In genomic region chr10:122800732-122801110, GRCm38 (mm10) we compare ENCODE assay signal across 16 mouse cellular contexts.
DNase-seq lines count a peak whose midpoint lies in the region; ATAC-seq and TF ChIP-seq lines count a peak whose summit lies in the region.
"Had no signal": no experiment of that assay in that cellular context is flagged by ENCODE, and none has a peak within 500 bp of the region (broad histone marks: within the 10 kb centered on the region; RNA-seq: fewer than 3 reads in every experiment).

No protein-coding gene starts in this region.

- no peak overlapping the region for H3K4me3 ChIP-seq in gastrocnemius, adult 2 months
- no peak overlapping the region for H3K4me3 ChIP-seq in spleen, adult 2 months (ENCODE audit: extremely low read depth, insufficient read depth, insufficient read length)
- no peak overlapping the region for H3K4me3 ChIP-seq in hindbrain, embryonic 10.5 days
- H3K4me3 ChIP-seq: embryonic facial prominence, embryonic 10.5 days; forebrain, embryonic 15.5 days; hindbrain, embryonic 13.5 days; limb, embryonic 10.5 days; midbrain, embryonic 12.5 days had no signal

- TF ChIP-seq CTCF in gastrocnemius, adult 2 months (IDR thresholded peaks at IDR 0.05): no peak
- TF ChIP-seq CTCF in spleen, adult 2 months (IDR thresholded peaks at IDR 0.05; ENCODE audit: extremely low read depth, insufficient read depth, insufficient read length, insufficient replicate concordance): no peak

- no peak for TF ChIP-seq POLR2A in spleen, adult 2 months (IDR thresholded peaks at IDR 0.05; ENCODE audit: low read depth, low read length)

- 23% methylated on average over 4 of the region's 4 CpGs for WGBS in spleen, adult 2 months
- 88% methylated on average over 4 of the region's 4 CpGs for WGBS in hindbrain, embryonic 10.5 days

- H3K4me1 ChIP-seq in spleen, adult 2 months (ENCODE audit: control insufficient read depth, insufficient read depth, insufficient read length): peaks cover 5% of the 10 kb centered on the region
- H3K4me1 ChIP-seq in hindbrain, embryonic 10.5 days (replicated peaks): peaks cover 16% of the 10 kb centered on the region

- peak; percentile 33 for ATAC-seq in inflammation-experienced regulatory T-cells, adult 6 months
- ATAC-seq: forebrain, embryonic 15.5 days had no signal

- H3K36me3 ChIP-seq in spleen, adult 2 months (ENCODE audit: control insufficient read depth, insufficient read depth, low read length): no peaks in the 10 kb centered on the region
- no peaks in the 10 kb centered on the region for H3K36me3 ChIP-seq in hindbrain, embryonic 10.5 days
- H3K36me3 ChIP-seq: forebrain, embryonic 15.5 days; midbrain, embryonic 12.5 days had no signal

- DNase-seq in gastrocnemius, adult 2 months: no peak
- DNase-seq in gastrocnemius, postnatal 4 days (ENCODE audit: low spot score in 2 of 2): no peak
- no peak for DNase-seq in spleen, adult 2 months (ENCODE audit: low read depth in 1 of 2, low spot score in 2 of 2)
- no peak for DNase-seq in spleen, adult 18-20 months
- DNase-seq in hindbrain, embryonic 10.5 days (ENCODE audit: low spot score): no peak
- DNase-seq in left cerebral cortex, postnatal 14 days (ENCODE audit: low spot score in 2 of 2): no peak
- DNase-seq: adrenal gland, adult 2 months; cerebellum, adult 8-10 months; gastrocnemius, postnatal 10 days; kidney, adult 18-20 months had no signal

- peak overlapping the region; percentile 17; the same call in 1 of the 2 replicates for H3K27ac ChIP-seq in gastrocnemius, adult 2 months
- peak overlapping the region; percentile 73 for H3K27ac ChIP-seq in spleen, adult 2 months (ENCODE audit: insufficient read depth, low read length)
- no peak overlapping the region for H3K27ac ChIP-seq in hindbrain, embryonic 10.5 days
- H3K27ac ChIP-seq: embryonic facial prominence, embryonic 10.5 days; forebrain, embryonic 15.5 days; hindbrain, embryonic 13.5 days; limb, embryonic 10.5 days; midbrain, embryonic 12.5 days had no signal

- no peaks in the 10 kb centered on the region for H3K27me3 ChIP-seq in spleen, adult 2 months (ENCODE audit: control insufficient read depth, insufficient read depth, low read length)
- peaks cover 6% of the 10 kb centered on the region; the same call in 1 of the 2 replicates for H3K27me3 ChIP-seq in hindbrain, embryonic 10.5 days (ENCODE audit: insufficient read depth, poor library complexity, severe bottlenecking)
- H3K27me3 ChIP-seq: forebrain, embryonic 15.5 days; hindbrain, embryonic 13.5 days had no signal

- intact Hi-C loops in gastrocnemius, adult 2 months (cut with DNase I): loop anchor here (5.0 kb wide), 1 partner anchor 292 kb away; no protein-coding TSS in a partner anchor
- intact Hi-C loops in left cerebral cortex, postnatal 14 days (cut with DNase I): no loop called here

- H3K9me3 ChIP-seq in hindbrain, embryonic 10.5 days: 0 out of 2 replicates have a peak, but pooled peaks cover 3% of the 10 kb centered on the region
- H3K9me3 ChIP-seq: forebrain, embryonic 15.5 days; limb, embryonic 10.5 days had no signal
